Mouse (Mus musculus) gastrocnemius, adult 18-20 months (tissue): ENCODE results near the gene Uqcrc2. TPM values are rescaled to one million over a fixed set of nuclear protein-coding genes. Genes with fewer than 3 reads are reported as not detected.

ENCODE experiments used
- DNase-seq: peaks from one replicate; pipeline ENCODE4 v3.0.0; 2021; ENCODE audit warnings: low spot score
- long read RNA-seq, 2 experiments: library from polyadenylated mRNA; stranded (forward); transcript quantifications; one replicate each; pipeline ENCODE4 v2.0.0; 2021
- total RNA-seq, 2 experiments: library from RNA; stranded (reverse); gene quantifications; 2 replicates each; pipeline ENCODE4 v1.2.3; 2021

The Uqcrc2 gene
- 100 to 1,000 TPM; 477 to 519 TPM for total RNA-seq
- long read RNA-seq, experiment 1, transcript Uqcrc2-201 (14 exons, 1,896 nt): major isoform, 502 of 526 reads
- long read RNA-seq, experiment 1, partial matches to known transcripts: 18 of 526 reads
- long read RNA-seq, experiment 1, other reads (novel, unspliced or antisense): 6 of 526 reads
- long read RNA-seq, experiment 2, transcript Uqcrc2-201 (14 exons, 1,896 nt): major isoform, 347 of 367 reads
- long read RNA-seq, experiment 2, partial matches to known transcripts: 11 of 367 reads
- long read RNA-seq, experiment 2, other reads (novel, unspliced or antisense): 9 of 367 reads

DNA sequence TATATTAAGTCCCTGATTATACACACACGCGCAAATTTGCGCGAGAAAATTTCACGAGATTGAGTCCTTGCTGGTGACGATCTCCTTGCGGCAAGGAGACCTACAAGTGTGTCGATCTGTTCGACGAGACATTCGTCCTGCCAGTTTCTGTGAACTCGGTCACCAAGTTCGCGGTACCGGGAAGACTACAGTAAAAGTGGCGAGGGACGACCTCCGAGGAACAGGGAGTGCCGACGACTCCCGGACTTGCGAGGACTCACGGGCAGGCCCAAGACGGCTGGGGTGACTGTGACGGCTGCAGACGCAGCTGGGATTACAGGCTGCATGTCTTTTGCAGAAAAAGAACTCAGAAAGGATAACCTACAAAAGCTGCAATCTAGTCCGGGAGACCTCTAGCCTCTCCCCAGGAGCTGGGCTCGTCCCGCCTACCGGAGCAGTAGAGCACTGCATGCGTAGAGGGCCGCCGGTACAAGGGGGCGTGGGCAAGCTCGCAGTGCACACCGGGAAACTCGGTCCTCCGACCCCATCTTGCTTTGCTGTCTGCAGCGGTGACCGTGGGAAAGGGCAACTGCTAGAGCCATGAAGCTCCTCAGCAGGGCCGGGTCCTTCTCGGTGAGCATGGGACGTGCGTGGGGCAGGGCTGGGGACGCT, at the start of gene Uqcrc2:
Gene Uqcrc2, plus strand, starts transcription at position 466 of the 651 bp plus-strand sequence.
- peak; percentile 85 for DNase-seq

DNA sequence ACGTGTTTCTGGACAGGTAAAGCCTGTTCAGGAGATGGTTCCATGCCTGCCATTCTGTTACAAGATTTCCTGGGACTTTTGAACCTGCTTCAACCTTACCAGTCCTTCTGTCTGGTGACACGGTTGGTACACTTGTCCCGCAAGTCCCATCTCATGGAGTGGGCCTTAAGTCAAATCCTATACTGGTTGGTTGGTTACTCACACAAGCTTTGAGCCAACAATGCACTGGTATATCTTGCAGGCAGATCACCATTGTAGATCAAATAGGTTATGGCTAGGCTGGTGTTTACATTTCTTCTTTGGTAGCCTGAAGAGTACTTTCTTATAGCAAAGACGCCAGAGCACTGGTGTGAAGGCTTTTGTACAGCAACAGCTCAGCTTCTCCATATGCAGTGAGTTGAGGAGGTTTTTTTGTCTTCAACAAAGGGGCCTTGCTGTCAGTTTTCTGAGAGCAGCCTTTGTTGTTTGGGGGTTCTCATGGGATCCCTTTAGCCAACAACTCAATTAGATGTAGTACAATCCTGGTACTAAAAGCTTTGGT, 37.7 kb upstream of the Uqcrc2 start:
- DNase-seq: no peak

DNA sequence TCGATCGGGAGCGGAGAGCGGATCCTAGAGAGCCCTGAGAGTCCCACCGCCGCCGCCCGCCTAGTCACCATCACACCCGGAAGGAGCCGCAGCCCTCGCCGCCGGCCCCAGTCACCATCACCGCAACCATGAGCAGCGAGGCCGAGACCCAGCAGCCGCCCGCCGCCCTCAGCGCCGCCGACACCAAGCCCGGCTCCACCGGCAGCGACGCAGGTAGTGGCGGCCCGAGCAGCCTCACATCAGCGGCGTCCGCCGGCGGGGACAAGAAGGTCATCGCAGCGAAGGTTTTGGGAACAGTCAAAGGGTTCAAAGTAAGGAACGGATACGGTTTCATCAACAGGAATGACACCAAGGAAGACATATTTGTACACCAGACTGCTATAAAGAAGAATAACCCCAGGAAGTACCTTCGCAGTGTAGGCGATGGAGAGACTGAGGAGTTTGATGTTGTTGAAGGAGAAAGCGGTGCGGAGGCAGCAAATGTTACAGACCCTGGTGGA, 37.2 kb upstream of the Uqcrc2 start:
- no peak for DNase-seq

DNA sequence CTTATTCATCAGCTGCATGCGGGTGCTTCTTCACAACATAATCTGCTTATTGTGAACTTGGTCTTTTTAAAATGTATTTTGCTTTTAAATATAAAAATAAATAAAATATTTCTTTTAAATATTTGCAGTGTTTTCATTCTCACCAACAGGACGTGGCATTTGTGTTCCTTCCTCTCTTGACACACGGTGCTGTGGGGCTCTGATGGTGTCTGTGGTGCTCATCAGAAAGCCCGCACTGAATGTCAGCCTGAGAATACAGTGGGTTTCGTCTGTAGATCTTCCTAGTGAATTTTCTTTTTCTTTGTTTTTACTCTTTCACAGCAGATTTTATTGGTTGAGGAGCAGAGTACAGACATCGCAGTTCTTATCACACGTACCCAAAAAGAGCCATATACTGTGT, 36.6 kb upstream of the Uqcrc2 start:
- no peak for DNase-seq

DNA sequence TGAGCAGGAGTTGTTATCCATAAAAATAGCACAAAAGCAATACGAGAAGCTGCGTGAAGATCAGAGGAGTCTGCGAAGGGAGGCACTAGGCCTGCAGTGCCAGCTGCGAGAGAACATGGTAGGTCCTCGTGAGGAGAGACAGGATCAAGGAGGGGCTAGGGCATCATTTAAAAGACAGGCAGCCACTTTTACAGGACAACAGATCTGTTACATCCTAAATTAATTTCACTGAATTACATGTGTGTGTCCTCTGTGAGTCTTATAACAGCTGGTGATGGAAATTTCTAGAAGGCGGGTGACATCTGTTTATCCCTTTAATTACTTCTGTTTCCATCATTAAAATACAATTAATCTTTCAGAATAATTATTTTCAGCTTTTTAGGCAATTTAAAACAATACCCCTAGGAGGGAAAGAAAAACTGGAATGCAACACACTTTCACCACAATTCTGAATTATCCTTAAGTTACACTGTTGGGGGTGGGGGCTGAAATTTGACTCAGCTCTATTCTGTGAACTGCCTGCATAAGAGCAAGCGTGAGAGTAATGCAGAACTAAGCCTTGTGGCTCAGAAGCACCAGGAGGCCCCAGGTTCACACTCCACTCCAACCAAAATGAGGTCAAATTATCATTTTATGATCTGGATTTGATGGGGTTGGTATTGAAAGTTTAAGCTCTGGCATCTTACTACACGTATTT, 14.8 kb upstream of the Uqcrc2 start:
- no peak for DNase-seq

DNA sequence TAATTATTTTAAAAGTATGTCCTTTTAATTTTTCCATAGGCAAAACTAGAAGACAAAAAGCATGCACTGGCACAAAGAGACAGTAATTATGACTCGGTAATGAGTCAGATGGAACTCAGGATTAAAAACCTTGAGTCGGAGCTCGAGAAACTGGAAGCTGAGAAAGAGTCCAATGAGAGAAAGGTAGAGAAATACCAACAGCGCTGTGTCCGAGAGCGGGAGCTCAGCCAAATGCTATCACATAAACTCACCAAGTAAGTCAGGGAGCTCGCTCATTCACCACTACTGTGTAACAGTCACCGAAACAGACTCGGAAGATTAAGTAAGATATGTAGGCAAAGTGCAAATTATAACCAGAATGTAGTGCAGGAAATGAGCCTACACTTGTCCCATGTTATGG, 14.1 kb upstream of the Uqcrc2 start:
- DNase-seq: no peak

DNA sequence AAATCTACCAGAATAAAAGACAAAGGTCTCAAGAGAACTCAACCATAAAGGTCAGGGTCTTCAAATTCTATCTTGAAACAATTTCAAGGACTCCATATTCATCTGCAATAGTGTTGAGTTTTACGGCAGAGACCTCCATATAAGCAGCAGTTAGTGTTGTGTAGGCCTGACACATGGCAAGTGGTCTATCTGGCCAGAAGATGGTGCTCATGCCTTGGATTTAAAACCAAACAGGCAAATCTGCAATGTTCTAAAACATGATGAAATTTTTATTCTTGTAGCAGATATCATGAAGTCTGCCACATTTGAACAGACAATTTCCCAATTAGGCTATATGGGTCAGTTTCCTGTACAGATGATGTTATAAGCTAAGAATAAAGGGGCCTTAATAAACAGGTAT, 2.5 kb upstream of the Uqcrc2 start:
- no peak for DNase-seq

DNA sequence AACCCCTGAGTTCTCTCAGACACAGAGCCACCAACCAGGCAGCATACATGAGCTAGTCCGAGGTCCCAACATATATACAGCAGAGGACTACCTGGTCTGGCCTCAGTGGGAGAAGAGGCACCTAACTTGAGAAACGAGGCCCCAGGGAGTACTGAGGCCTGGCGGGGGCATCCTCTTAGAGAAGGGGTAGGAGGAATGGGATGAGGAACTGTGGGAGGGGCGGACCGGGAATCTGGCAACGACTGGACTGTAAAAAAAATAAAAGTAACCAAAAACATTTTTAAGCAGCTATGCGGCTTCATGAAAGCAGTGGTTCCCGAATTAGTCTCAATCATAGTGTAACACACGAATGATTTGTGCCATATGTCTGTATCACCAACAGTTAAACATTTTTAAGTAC, 675 bp upstream of the Uqcrc2 start:
- no peak for DNase-seq

DNA sequence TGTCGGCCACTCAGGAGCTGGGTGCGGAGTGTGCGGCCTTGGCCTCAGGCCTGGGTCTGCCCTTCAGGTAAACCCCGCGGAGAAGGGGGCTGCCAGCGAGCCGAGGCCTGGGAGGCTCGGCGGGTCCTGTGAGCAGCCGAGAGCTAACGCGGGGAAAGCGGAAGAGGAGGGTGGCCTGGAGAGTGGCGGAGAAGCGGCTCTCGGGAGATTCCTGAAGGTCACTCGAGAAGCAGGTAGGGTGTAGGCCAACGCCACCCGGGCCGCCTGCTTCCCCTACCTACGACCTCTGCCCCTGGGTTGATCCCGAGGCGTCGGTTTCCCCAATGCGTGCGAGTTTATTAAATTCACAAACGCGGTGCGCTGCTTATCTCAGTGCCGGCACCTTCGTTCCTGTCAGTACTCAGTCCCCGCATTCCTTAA, 396 bp downstream of the Uqcrc2 start:
- no peak for DNase-seq

DNA sequence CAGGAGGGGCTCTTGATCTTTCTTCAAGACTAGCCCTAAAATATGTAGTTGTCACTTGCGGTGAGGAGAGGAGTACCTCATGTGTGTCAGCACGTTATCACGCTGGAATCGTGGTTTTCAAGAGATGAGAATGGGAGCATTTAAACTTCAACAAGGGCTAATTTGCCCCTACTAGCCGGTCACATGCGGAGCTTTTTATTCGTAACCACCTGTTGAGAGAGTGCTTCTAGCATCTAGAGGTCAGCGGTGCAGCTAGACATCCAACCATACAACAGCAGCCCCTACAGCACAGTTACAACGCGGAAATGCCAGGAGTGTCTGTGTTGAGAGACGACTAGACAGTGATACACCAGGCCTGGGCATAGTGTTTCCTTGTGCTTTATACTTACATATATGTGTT, 845 bp downstream of the Uqcrc2 start:
- DNase-seq: no peak

DNA sequence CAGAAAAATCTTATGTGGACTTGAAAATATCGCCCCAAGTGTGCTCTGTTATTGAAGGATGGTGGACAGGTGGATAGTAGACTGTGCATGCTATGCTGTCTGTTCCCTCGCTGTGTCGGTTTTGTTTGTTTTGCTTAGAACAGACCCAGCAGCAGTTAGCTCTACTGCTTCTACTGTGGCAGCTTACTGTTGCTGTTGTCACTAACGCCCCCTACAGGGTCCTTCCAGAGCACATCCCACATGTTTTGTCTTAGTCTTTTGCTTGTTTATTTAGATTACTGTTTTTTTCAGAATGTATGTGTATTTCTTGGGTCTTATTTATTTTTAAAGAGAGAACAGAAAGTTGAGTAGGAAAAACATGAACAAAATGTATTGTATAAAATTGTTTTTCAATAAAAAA, 8.2 kb downstream of the Uqcrc2 start:
- no peak for DNase-seq

DNA sequence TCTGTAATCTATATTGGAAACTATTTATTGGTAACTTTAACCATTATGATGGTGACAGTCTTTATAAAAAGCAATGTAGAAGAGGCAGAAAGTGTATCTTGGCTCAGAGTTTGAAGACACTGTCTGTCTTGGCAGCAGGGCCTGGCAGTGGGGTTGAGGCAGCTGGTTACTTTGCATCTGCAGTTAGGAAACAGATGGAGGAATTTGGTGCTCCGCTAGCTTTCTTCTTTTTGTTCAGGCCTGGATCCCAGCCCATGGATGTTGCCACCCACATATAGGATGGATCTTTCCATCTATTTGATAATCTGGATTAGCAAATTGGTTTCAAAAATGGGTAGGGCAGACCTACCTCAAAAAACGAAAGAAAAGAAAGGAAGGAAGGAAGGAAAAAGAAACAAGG, 12.9 kb downstream of the Uqcrc2 start:
- no peak for DNase-seq

DNA sequence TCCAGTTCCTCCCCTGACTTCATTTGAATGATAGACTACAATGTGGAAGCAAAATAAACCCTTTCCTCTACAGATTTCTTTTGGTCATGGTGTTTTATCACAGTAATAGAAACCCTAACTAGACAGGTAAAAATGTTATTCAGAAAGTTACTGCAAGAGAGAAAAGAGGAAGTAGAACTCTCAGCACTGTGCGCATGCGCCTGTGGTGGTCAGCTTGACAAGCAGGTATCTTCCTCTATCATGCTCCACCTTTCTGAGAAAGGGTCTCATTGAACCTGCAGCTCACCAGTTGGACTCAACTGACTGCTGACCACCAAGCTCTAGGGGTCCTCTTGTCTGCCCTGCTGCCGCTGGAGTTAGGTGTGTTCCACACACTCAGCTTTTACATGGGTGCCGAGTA, 27.1 kb downstream of the Uqcrc2 start:
- no peak for DNase-seq

DNA sequence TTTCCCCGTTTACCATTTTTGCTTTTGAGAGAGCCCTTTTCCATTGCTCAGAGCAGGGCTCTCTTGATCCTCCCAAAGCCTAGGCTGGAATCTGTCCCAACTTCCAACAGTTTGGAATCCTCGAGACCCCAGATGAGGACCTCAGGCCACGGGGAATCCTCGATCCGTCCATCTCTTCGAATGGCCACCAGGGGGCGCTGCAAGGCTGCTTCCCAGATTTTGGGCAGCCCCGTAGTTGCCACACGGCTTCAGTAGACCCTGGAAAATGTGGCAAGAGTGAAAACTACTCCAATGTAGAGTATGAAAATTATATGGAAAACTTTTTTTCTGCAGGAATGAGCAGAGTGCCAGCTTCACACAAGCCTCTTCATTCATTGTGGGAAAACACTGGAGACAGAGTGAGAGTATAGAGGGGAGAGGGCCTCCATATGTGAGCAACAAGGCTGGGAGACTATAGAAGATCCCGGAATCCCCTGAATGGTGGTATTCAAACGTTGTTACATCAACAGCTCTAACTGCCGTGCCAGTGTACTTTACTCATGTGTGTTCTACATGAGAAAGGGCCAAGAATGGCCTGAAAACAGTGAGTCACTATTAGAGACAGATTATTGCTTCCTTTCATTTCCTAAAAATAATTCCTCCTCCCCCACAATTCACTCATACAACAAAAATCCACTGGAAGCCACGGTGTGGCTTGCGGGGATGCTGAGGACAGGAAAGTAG, 35.3 kb downstream of the Uqcrc2 start, which contains the start of gene Pdzd9:
Gene Pdzd9, minus strand, starts transcription at position 191 of the 723 bp plus-strand sequence.
- peak; percentile 70 for DNase-seq

DNA sequence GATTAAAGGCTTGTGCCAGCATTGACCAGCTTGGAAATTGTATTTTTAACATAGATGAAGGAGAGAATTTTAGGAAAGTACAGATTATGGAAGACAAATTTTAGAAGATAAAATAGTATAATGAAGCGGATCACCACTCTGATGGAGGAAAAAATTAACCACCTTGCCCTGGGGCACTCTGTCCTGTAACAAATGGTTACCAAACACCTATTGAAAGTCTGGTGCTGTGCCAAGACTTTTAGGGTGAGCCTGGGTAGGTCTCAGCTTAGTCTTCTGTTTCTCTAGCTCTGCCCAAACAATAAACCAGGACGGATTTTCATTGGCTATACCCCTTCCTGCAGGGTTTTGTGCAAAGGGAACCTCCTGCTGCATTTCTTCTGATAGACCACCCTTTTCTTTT, 36.3 kb downstream of the Uqcrc2 start:
- DNase-seq: no peak

DNA sequence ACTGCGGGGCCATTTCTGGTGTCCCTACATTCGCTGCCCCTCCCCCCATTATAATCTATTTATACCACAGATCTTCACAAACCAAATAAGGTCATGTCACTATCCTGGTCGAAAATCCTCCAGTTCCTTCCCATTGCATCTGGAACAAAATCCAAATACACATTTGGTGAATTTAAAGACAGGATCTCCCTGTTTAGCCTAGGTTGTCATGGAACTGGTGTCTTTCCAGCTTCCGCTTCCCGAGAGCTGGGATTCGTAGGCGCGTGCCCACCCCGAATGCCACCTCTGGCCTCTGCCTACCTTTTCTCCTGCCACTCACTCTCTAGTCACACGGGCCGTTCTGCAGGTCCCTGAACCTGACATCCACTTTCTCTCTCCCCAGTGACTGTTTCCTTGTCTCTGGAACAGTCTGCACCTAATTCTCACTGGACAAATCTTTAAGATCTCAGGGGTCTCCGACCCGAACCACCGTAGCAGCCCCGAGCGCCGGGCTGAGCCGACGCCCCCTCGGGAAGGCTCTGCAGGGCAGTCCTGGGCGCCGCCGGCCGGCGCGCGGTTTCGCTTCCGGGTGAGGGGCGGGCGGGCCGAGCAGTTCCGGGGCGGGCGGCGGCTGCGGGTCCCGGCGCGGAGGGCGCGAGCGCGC, 42.1 kb downstream of the Uqcrc2 start, which contains the start of gene Mosmo:
Gene Mosmo, plus strand, starts transcription at position 618 of the 643 bp plus-strand sequence.
- peak; percentile 49 for DNase-seq

DNA sequence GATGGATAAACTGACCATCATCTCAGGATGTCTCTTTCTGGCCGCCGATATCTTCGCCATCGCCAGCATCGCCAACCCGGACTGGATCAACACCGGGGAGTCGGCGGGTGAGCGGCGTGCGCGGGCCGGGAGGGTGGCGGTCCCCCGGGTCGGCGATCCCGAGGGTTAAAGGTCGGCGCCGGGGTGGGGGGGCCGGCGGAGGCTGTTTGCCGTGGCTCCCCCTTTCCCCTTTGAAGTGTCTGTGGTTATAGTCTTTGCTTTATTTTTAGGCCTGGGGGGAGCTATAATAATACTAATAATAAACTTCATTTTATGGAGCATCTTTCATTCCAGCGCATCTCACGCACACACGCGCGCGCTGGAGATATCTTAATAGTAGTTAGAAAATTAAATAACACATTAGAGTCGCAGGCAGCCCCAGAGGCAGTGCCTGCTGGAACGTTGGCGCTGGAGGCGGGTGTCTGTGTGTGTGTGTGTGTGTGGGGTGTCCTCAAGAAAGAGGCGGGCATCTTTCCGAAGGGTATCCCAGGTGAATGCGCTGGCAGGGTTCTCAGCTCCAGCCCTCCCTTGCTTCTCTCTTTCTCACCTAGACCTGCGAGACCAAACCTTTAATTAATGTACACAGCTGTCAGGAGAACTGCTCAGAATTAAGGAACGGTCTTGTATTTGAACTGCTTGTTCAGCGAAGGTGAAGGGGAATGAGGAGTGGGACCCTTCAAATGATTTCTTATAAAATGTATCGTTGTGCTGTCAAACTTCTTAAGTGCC, 43.0 kb downstream of the Uqcrc2 start:
- DNase-seq: peak; percentile 38

DNA sequence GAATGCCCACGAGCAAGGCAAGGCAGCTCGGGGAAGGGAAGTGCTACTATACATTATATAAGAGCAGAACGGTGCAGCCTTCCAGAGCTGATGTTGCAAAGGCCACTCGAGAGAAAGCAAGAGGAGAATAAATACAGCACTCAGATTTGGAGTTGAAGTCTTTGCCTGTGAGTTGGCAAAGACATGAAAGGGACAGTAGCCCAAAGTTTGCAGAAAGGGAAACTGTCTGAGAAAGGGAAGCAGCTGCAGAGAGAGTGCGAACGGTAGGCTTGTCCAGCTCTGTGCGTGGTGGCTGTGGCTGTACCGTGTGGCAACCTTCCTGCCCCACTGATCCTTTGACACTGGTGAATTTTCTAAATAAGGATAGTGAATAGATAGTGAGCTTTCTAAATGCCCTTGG, 44.0 kb downstream of the Uqcrc2 start:
- DNase-seq: no peak

DNA sequence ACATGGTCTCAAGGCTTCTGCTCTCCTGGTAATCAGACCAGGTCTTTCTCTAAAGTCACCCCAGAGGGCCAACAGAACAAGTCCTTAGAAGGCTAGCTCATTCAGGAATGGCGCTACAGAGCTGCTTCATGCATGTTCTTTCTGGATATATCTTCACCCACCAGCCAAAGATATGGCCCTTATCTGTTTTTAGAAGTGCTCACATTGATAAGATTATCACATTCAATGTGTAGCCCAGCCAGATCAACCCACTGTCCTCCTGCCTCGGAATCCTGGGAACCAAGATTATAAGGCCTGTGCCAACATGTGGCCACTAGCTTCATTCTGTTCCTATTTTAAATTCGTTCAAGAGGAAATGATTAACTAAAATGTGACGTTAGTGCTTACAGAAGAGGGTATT, 47.0 kb downstream of the Uqcrc2 start:
- DNase-seq: no peak

DNA sequence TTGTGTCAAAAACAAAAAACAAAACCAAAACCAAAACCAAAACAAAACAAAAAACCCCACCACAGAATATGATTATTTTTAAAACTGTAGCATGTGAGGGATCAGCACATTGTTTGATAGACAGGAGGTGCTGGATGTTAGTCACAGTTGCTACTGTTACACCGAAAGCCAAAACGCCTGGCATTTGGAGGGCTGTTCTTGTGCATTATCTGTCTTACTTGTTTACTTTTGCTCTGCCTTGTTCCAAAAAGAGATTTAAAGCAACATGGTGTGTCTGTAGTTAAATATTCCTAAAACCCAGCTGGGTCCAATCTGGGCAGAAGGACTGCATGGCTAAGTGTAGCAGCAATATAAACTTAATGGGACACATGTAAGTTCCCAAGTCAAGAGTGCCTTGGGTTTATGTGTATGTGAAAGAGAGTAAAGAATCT, 49.8 kb downstream of the Uqcrc2 start:
- DNase-seq: no peak
